Mouse (Mus musculus): ENCODE data around the gene Krtap3-1. TPM values are rescaled to one million over a fixed set of nuclear protein-coding genes. Genes with fewer than 3 reads are reported as not detected.
A peak's percentile ranks its signal among the peaks of the same experiment; 100 is the strongest.

Krtap3-1 gene
- polyA plus RNA-seq, 1 experiment = not detected

DNA sequence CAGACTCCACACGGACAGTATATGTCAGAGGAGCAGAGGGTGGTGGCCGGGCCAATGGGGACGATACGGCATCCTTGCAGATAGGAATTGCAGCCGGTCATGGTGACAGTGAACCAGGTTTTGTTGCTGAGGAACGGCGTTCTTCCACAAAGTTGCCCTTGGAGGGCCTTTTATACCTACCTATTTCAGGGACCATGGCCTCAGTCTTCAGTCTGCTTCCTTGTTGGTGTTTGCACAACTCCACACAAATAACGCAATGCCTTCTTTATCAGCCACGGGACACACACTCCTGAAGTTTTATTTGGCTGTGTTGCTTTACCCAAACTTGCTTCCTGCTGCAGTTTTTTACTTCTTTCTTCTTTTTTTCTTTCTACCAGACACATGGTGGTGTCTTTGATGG lies 7.1 kb downstream of the Krtap3-1 start, which contains the start of gene Gm11939:
Gene Gm11939, minus strand, starts transcription at position 101 of the 400 bp plus-strand sequence.
- H3K4me3 ChIP-seq (ENCODE audit: insufficient read depth, low read depth, low read length) = no peak within 1 kb of the TSS
- H3K36me3 ChIP-seq (ENCODE audit: control insufficient read depth, insufficient read depth, low read length) = no peaks in the 10 kb centered on the region
- no peaks in the 10 kb centered on the region for H3K4me1 ChIP-seq (ENCODE audit: control insufficient read depth, insufficient read depth, low read length)
- no peak within 1 kb of the TSS for H3K27ac ChIP-seq (ENCODE audit: insufficient read depth, low read depth, low read length)
- DNase-seq = no peak
- TF ChIP-seq CTCF (conservative IDR thresholded peaks at IDR 0.05; ENCODE audit: insufficient read depth, insufficient read length, low read depth, low read length) (no peak), POLR2A (IDR thresholded peaks at IDR 0.05; ENCODE audit: low read depth, low read length) (no peak)
- 91% methylated on average over 9 of the region's 9 CpGs for WGBS
- H3K27me3 ChIP-seq (replicated peaks; ENCODE audit: control insufficient read depth, insufficient read depth, low read length) = no peaks in the 10 kb centered on the region; the same call in 1 of the 2 replicates

GRCm38 (mm10) chr11:99557976-99558745 lies 8.3 kb downstream of the Krtap3-1 start:
- no peak for DNase-seq
- TF ChIP-seq CTCF (conservative IDR thresholded peaks at IDR 0.05; ENCODE audit: insufficient read depth, insufficient read length, low read depth, low read length) (no peak), POLR2A (IDR thresholded peaks at IDR 0.05; ENCODE audit: low read depth, low read length) (no peak)
- H3K27me3 ChIP-seq (replicated peaks; ENCODE audit: control insufficient read depth, insufficient read depth, low read length) = no peaks in the 10 kb centered on the region
- WGBS = 40% methylated on average over 3 of the region's 3 CpGs
- H3K4me3 ChIP-seq (ENCODE audit: insufficient read depth, low read depth, low read length) = no peak overlapping the region
- no peaks in the 10 kb centered on the region for H3K4me1 ChIP-seq (ENCODE audit: control insufficient read depth, insufficient read depth, low read length)
- no peak overlapping the region for H3K27ac ChIP-seq (ENCODE audit: insufficient read depth, low read depth, low read length)
- H3K36me3 ChIP-seq (ENCODE audit: control insufficient read depth, insufficient read depth, low read length) = no peaks in the 10 kb centered on the region

DNA sequence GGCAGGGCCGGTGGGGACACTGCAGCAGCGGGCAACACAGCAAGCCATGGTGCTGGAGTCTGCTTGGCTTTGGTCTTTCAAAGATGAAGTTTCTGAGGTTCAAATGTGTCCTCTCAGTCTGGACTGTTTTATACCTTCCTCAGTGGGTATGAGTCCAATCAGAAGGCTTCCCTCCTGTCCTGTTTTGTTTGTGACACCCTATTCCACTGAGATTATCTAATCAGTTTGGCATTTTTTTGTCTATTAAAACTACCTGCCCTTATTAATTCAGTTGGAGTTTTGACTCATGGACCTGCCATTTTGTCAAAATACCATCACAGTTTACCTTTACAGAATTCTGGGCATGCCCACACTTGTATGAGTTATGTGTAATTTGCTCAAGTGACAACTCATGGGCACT lies 9.7 kb downstream of the Krtap3-1 start, which contains the start of gene Krtap3-2:
Gene Krtap3-2, minus strand, starts transcription at position 101 of the 400 bp plus-strand sequence.
- Histone ChIP-seq H3K4me1 (ENCODE audit: control insufficient read depth, insufficient read depth, low read length) (no peaks in the 10 kb centered on the region), H3K4me3 (ENCODE audit: insufficient read depth, low read depth, low read length) (no peak within 1 kb of the TSS), H3K36me3 (ENCODE audit: control insufficient read depth, insufficient read depth, low read length) (no peaks in the 10 kb centered on the region), H3K27ac (ENCODE audit: insufficient read depth, low read depth, low read length) (peak within 1 kb of the TSS; percentile 5; the same call in 1 of the 2 replicates), H3K27me3 (replicated peaks; ENCODE audit: control insufficient read depth, insufficient read depth, low read length) (no peaks in the 10 kb centered on the region)
- 92% methylated on average over 2 of the region's 2 CpGs for WGBS
- no peak for DNase-seq
- TF ChIP-seq CTCF (conservative IDR thresholded peaks at IDR 0.05; ENCODE audit: insufficient read depth, insufficient read length, low read depth, low read length) (no peak), POLR2A (IDR thresholded peaks at IDR 0.05; ENCODE audit: low read depth, low read length) (no peak)

GRCm38 (mm10) chr11:99556195-99556594 lies 10.2 kb downstream of the Krtap3-1 start:
- no peaks in the 10 kb centered on the region for H3K4me1 ChIP-seq (ENCODE audit: control insufficient read depth, insufficient read depth, low read length)
- TF ChIP-seq CTCF (conservative IDR thresholded peaks at IDR 0.05; ENCODE audit: insufficient read depth, insufficient read length, low read depth, low read length) (no peak), POLR2A (IDR thresholded peaks at IDR 0.05; ENCODE audit: low read depth, low read length) (no peak)
- no peaks in the 10 kb centered on the region for H3K27me3 ChIP-seq (replicated peaks; ENCODE audit: control insufficient read depth, insufficient read depth, low read length)
- no peaks in the 10 kb centered on the region for H3K36me3 ChIP-seq (ENCODE audit: control insufficient read depth, insufficient read depth, low read length)
- DNase-seq = no peak
- no peak overlapping the region for H3K27ac ChIP-seq (ENCODE audit: insufficient read depth, low read depth, low read length)
- no peak overlapping the region for H3K4me3 ChIP-seq (ENCODE audit: insufficient read depth, low read depth, low read length)
- 95% methylated on average over 2 of the region's 2 CpGs for WGBS

GRCm38 (mm10) chr11:99550765-99551164 lies 15.7 kb downstream of the Krtap3-1 start, which contains the start of gene Krtap3-3:
Gene Krtap3-3 (minus strand): TSS chr11:99550865.
- 57% methylated on average over 4 of the region's 4 CpGs for WGBS
- TF ChIP-seq POLR2A (IDR thresholded peaks at IDR 0.05; ENCODE audit: low read depth, low read length) (no peak), CTCF (conservative IDR thresholded peaks at IDR 0.05; ENCODE audit: insufficient read depth, insufficient read length, low read depth, low read length) (no peak)

DNA sequence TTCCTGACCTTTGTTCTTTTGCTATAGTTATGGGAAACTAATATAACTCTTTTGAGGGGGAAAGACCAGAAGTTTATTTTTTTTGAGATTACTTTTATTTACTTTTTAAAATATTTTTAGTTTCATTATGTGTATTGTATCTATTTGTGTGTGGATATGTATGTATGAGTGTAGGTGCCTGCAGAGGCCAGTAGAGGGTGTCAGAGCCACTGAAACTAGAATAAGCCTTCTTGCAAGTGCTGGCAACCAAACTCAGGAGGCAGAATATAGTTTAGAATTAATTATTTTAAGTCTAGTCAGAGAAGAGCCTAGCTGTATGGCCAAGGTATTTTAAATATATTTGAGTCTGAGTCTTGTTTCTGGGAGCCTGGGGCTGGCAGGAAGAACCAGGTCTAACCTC lies 18.5 kb downstream of the Krtap3-1 start:
- no peak overlapping the region for H3K27ac ChIP-seq (ENCODE audit: insufficient read depth, low read depth, low read length)
- DNase-seq = no peak
- no peak for TF ChIP-seq CTCF (conservative IDR thresholded peaks at IDR 0.05; ENCODE audit: insufficient read depth, insufficient read length, low read depth, low read length)
- no peak for TF ChIP-seq POLR2A (IDR thresholded peaks at IDR 0.05; ENCODE audit: low read depth, low read length)

More at GRCm38 (mm10) chr11:99550765-99551164, 15.7 kb downstream of the Krtap3-1 start, which contains the start of gene Krtap3-3:
- Histone ChIP-seq H3K4me1 (ENCODE audit: control insufficient read depth, insufficient read depth, low read length) (no peaks in the 10 kb centered on the region), H3K27ac (ENCODE audit: insufficient read depth, low read depth, low read length) (no peak within 1 kb of the TSS), H3K36me3 (ENCODE audit: control insufficient read depth, insufficient read depth, low read length) (no peaks in the 10 kb centered on the region), H3K27me3 (replicated peaks; ENCODE audit: control insufficient read depth, insufficient read depth, low read length) (no peaks in the 10 kb centered on the region), H3K4me3 (ENCODE audit: insufficient read depth, low read depth, low read length) (no peak within 1 kb of the TSS)
- DNase-seq = no peak

DNA sequence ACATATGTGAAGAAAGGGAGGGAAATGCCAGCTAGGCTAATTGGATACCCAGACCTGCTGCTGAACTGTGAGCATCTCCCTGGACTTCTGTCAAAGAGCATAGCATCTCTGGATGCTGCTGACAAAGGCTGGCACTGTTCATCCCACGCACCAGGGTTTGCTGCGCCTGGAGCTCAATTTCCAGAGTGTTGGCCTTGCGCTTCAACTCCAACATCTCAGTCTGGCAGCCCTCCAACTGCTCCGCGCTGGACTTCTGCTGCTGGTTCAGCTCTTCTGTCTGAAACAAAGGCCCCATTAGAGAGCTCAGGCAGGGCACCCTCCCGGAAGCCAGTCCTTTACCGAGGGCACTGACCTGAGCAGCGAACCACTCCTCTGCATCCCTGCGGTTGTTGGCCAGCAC lies 26.7 kb downstream of the Krtap3-1 start:
- TF ChIP-seq POLR2A (IDR thresholded peaks at IDR 0.05; ENCODE audit: low read depth, low read length) = no peak
- TF ChIP-seq CTCF (conservative IDR thresholded peaks at IDR 0.05; ENCODE audit: insufficient read depth, insufficient read length, low read depth, low read length) = no peak
- 30% methylated on average over 9 of the region's 9 CpGs for WGBS
- H3K36me3 ChIP-seq (ENCODE audit: control insufficient read depth, insufficient read depth, low read length) = no peaks in the 10 kb centered on the region
- H3K4me1 ChIP-seq (ENCODE audit: control insufficient read depth, insufficient read depth, low read length) = no peaks in the 10 kb centered on the region
- H3K4me3 ChIP-seq (ENCODE audit: insufficient read depth, low read depth, low read length) = no peak overlapping the region
- DNase-seq = peak; percentile 30
- no peaks in the 10 kb centered on the region for H3K27me3 ChIP-seq (replicated peaks; ENCODE audit: control insufficient read depth, insufficient read depth, low read length)
- no peak overlapping the region for H3K27ac ChIP-seq (ENCODE audit: insufficient read depth, low read depth, low read length)

More for the DNA sequence above, 18.5 kb downstream of the Krtap3-1 start:
- Histone ChIP-seq H3K4me1 (ENCODE audit: control insufficient read depth, insufficient read depth, low read length) (no peaks in the 10 kb centered on the region), H3K4me3 (ENCODE audit: insufficient read depth, low read depth, low read length) (no peak overlapping the region), H3K27me3 (replicated peaks; ENCODE audit: control insufficient read depth, insufficient read depth, low read length) (no peaks in the 10 kb centered on the region; the same call in 1 of the 2 replicates), H3K36me3 (ENCODE audit: control insufficient read depth, insufficient read depth, low read length) (no peaks in the 10 kb centered on the region)

Data from kidney, adult 2 months (tissue).